Mouse (Mus musculus) liver, embryonic 14.5 days (tissue): ENCODE measurements at regions not wholly inside any gene's neighbourhood (a gene's known extent, or its start where the extent isn't known, plus 50 kb on each side); places are given as distances from the start of the nearest gene placed in this dataset.

Experiments used
- CTCF ChIP-seq: IDR thresholded peaks from 2 replicates; pipeline ENCODE4 v1.5.1; 2016; ENCODE audit warnings: antibody characterized with exemption, low read depth, control low read depth
- EP300 ChIP-seq: IDR thresholded peaks from 2 replicates; pipeline ENCODE4 v1.6.1; 2016; ENCODE audit warnings: antibody characterized with exemption, low read depth

DNA sequence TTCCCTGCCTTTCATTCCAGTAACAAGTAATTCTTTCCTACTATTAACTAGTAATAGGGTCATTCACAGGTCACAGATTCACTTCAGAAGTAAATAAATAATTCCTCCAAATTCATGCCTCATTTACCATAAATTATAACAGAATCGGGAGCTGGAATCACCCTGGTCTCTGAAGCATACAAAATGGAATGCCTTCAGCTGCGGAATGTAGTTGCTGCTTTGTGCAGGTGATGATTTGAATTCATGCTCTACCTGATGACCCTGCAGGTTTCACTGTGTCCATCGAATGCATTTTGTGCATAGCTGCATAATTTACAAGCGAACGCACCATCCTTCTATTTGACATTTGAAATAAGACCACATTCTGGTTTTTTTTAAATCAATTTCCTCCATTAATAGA is 491.0 kb upstream of the Lcorl start:
- no peak for TF ChIP-seq CTCF
- no peak for TF ChIP-seq EP300
